Mouse (Mus musculus): ENCODE measurements around the gene Prss48.
"Not testable (repeated sequence)": the region's sequence is repeated elsewhere in the genome, so short reads cannot be mapped to it uniquely, and the experiment has no call there.

Gene Prss48

GRCm38 (mm10) chr3:86004751-86005150 is 2.5 kb upstream of the Prss48 start:
- DNase-seq (ENCODE audit: low read depth, low spot score): no peak

GRCm38 (mm10) chr3:86002940-86003339 is 649 bp upstream of the Prss48 start:
- no peak for DNase-seq (ENCODE audit: low read depth, low spot score)

GRCm38 (mm10) chr3:86001271-86001670 is 1.0 kb downstream of the Prss48 start:
- DNase-seq (ENCODE audit: low read depth, low spot score): no peak

- DNase-seq (ENCODE audit: low read depth, low spot score): no peak
These were observed 7.6 kb downstream of the Prss48 start for GRCm38 (mm10) chr3:85994645-85995044.

GRCm38 (mm10) chr3:85993744-85994143 is 8.5 kb downstream of the Prss48 start:
- no peak for DNase-seq (ENCODE audit: low read depth, low spot score)

- no peak for DNase-seq (ENCODE audit: low read depth, low spot score)
These were observed 10.5 kb downstream of the Prss48 start for GRCm38 (mm10) chr3:85991802-85992156.

- DNase-seq (ENCODE audit: low read depth, low spot score): no peak
These were observed 11.0 kb downstream of the Prss48 start for GRCm38 (mm10) chr3:85991140-85991801.

GRCm38 (mm10) chr3:85987225-85987624 is 15.1 kb downstream of the Prss48 start:
- no peak for DNase-seq (ENCODE audit: low read depth, low spot score)

- no peak for DNase-seq (ENCODE audit: low read depth, low spot score)
These were observed 17.8 kb downstream of the Prss48 start for GRCm38 (mm10) chr3:85984537-85984936.

GRCm38 (mm10) chr3:85981761-85982160 is 20.5 kb downstream of the Prss48 start:
- not testable (repeated sequence) for DNase-seq (ENCODE audit: low read depth, low spot score)

- DNase-seq (ENCODE audit: low read depth, low spot score): no peak
These were observed 22.3 kb downstream of the Prss48 start for GRCm38 (mm10) chr3:85980036-85980435.

- no peak for DNase-seq (ENCODE audit: low read depth, low spot score)
These were observed 27.8 kb downstream of the Prss48 start for GRCm38 (mm10) chr3:85974451-85974850.

GRCm38 (mm10) chr3:85973376-85974140 is 28.7 kb downstream of the Prss48 start:
- DNase-seq (ENCODE audit: low read depth, low spot score): no peak

- DNase-seq (ENCODE audit: low read depth, low spot score): no peak
These were observed 30.7 kb downstream of the Prss48 start for GRCm38 (mm10) chr3:85971599-85971975.

GRCm38 (mm10) chr3:85970742-85971598 is 31.3 kb downstream of the Prss48 start, which contains the start of gene Sh3d19:
TSS of gene Sh3d19 (plus strand) at chr3:85971109.
- no peak for DNase-seq (ENCODE audit: low read depth, low spot score)

GRCm38 (mm10) chr3:85969040-85969439 is 33.3 kb downstream of the Prss48 start:
- DNase-seq (ENCODE audit: low read depth, low spot score): no peak

- DNase-seq (ENCODE audit: low read depth, low spot score): no peak
These were observed 36.8 kb downstream of the Prss48 start for GRCm38 (mm10) chr3:85965479-85965878.

GRCm38 (mm10) chr3:85961134-85961533 is 41.2 kb downstream of the Prss48 start:
- DNase-seq (ENCODE audit: low read depth, low spot score): no peak

GRCm38 (mm10) chr3:85959669-85960068 is 42.6 kb downstream of the Prss48 start:
- no peak for DNase-seq (ENCODE audit: low read depth, low spot score)

- DNase-seq (ENCODE audit: low read depth, low spot score): no peak
These were observed 46.6 kb downstream of the Prss48 start for GRCm38 (mm10) chr3:85955704-85956103.

GRCm38 (mm10) chr3:85955269-85955668 is 47.0 kb downstream of the Prss48 start:
- DNase-seq (ENCODE audit: low read depth, low spot score): no peak

- DNase-seq (ENCODE audit: low read depth, low spot score): no peak
These were observed 49.5 kb downstream of the Prss48 start for GRCm38 (mm10) chr3:85952696-85953283.
